Mouse (Mus musculus): ENCODE measurements around the gene Cdr2l. TPM values are rescaled to one million over a fixed set of nuclear protein-coding genes. Genes with fewer than 3 reads are reported as not detected.

Cdr2l gene
- total RNA-seq, 1 experiment = 8.5 TPM

- TF ChIP-seq HCFC1 (IDR thresholded peaks at IDR 0.05; ENCODE audit: borderline replicate concordance, insufficient read depth, low read length) (no peak), ZC3H11A (IDR thresholded peaks at IDR 0.05; ENCODE audit: borderline replicate concordance, low read depth, low read length) (no peak), CHD2 (IDR thresholded peaks at IDR 0.05; ENCODE audit: low read depth, low read length) (no peak), MAFK (IDR thresholded peaks at IDR 0.05; ENCODE audit: insufficient read depth, low read depth, low read length) (no peak), ZNF384 (IDR thresholded peaks at IDR 0.05; ENCODE audit: low read depth, low read length) (no peak)
- Histone ChIP-seq H3K9me3 (ENCODE audit: control insufficient read depth, insufficient read depth, low read depth, low read length) (no peaks in the 10 kb centered on the region), H3K36me3 (ENCODE audit: control insufficient read depth, insufficient read depth, low read length, poor library complexity, severe bottlenecking) (no peaks in the 10 kb centered on the region), H3K4me1 (ENCODE audit: control insufficient read depth in 2 of 2, insufficient read depth in 2 of 2, low read length in 2 of 2, poor library complexity in 1 of 2) (peaks cover 0 to 16% of the 10 kb centered on the region in 2 experiments; a peak in 2 of 4 replicates), H3K27ac (ENCODE audit: insufficient read depth, low read depth, low read length, poor library complexity, severe bottlenecking) (no peak overlapping the region), H3K4me3 (ENCODE audit: insufficient read depth in 1 of 2, low read depth in 1 of 2, low read length in 2 of 2, poor library complexity in 1 of 2, severe bottlenecking in 1 of 2) (no peak overlapping the region), H3K9ac (ENCODE audit: insufficient read depth, low read depth, low read length, poor library complexity, severe bottlenecking) (no peak overlapping the region)
- in situ Hi-C loops (cut with MboI; ENCODE audit: low sequenced_read_pairs in 2 of 2, unreplicated experiment in 2 of 2) = no loop called here
- DNase-seq (ENCODE audit: low read depth, low spot score) = no peak
These were observed 36.2 kb upstream of the Cdr2l start for GRCm38 (mm10) chr11:115345515-115345914.

- in situ Hi-C loops (cut with MboI; ENCODE audit: low sequenced_read_pairs in 2 of 2, unreplicated experiment in 2 of 2) = no loop called here
- no peak overlapping the region for H3K27ac ChIP-seq (ENCODE audit: insufficient read depth, low read depth, low read length, poor library complexity, severe bottlenecking)
These were observed 33.0 kb upstream of the Cdr2l start for GRCm38 (mm10) chr11:115348681-115349248.

DNA sequence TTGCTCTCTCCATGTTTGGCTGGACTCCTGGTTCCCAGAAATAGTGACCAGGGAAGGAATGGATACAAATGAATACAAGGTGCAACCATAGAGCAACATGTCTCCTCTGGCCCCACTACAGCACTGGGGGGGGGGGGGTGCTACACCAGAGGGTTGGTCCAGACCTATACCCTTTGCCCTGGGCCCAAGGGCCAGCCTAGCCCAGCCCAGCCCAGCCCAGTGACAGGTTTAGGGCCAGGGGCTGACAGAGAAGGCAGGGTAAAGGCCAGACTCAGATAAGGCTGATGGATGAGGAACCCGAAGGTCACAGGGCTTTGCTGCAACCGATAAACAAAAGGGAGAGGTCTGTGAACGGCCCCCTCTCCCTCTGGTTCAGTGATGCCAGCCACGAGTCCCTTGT, 31.7 kb upstream of the Cdr2l start:
- H3K4me1 ChIP-seq (ENCODE audit: control insufficient read depth in 2 of 2, insufficient read depth in 2 of 2, low read length in 2 of 2, poor library complexity in 1 of 2) = peaks cover 0 to 13% of the 10 kb centered on the region in 2 experiments; a peak in 2 of 4 replicates
- TF ChIP-seq ZC3H11A (IDR thresholded peaks at IDR 0.05; ENCODE audit: borderline replicate concordance, low read depth, low read length) (no peak), CHD2 (IDR thresholded peaks at IDR 0.05; ENCODE audit: low read depth, low read length) (no peak), MAFK (IDR thresholded peaks at IDR 0.05; ENCODE audit: insufficient read depth, low read depth, low read length) (no peak), HCFC1 (IDR thresholded peaks at IDR 0.05; ENCODE audit: borderline replicate concordance, insufficient read depth, low read length) (no peak), ZNF384 (IDR thresholded peaks at IDR 0.05; ENCODE audit: low read depth, low read length) (no peak)
- no peak overlapping the region for H3K9ac ChIP-seq (ENCODE audit: insufficient read depth, low read depth, low read length, poor library complexity, severe bottlenecking)
- no peak overlapping the region for H3K27ac ChIP-seq (ENCODE audit: insufficient read depth, low read depth, low read length, poor library complexity, severe bottlenecking)
- H3K4me3 ChIP-seq (ENCODE audit: insufficient read depth in 1 of 2, low read depth in 1 of 2, low read length in 2 of 2, poor library complexity in 1 of 2, severe bottlenecking in 1 of 2) = no peak overlapping the region
- no peak for DNase-seq (ENCODE audit: low read depth, low spot score)
- H3K36me3 ChIP-seq (ENCODE audit: control insufficient read depth, insufficient read depth, low read length, poor library complexity, severe bottlenecking) = no peaks in the 10 kb centered on the region
- in situ Hi-C loops (cut with MboI; ENCODE audit: low sequenced_read_pairs in 2 of 2, unreplicated experiment in 2 of 2) = no loop called here
- H3K9me3 ChIP-seq (ENCODE audit: control insufficient read depth, insufficient read depth, low read depth, low read length) = no peaks in the 10 kb centered on the region

More at GRCm38 (mm10) chr11:115348681-115349248, 33.0 kb upstream of the Cdr2l start:
- Histone ChIP-seq H3K9me3 (ENCODE audit: control insufficient read depth, insufficient read depth, low read depth, low read length) (no peaks in the 10 kb centered on the region), H3K9ac (ENCODE audit: insufficient read depth, low read depth, low read length, poor library complexity, severe bottlenecking) (no peak overlapping the region), H3K36me3 (ENCODE audit: control insufficient read depth, insufficient read depth, low read length, poor library complexity, severe bottlenecking) (no peaks in the 10 kb centered on the region), H3K4me1 (ENCODE audit: control insufficient read depth in 2 of 2, insufficient read depth in 2 of 2, low read length in 2 of 2, poor library complexity in 1 of 2) (peaks cover 0 to 16% of the 10 kb centered on the region in 2 experiments; a peak in 2 of 4 replicates), H3K4me3 (ENCODE audit: insufficient read depth in 1 of 2, low read depth in 1 of 2, low read length in 2 of 2, poor library complexity in 1 of 2, severe bottlenecking in 1 of 2) (no peak overlapping the region)
- no peak for DNase-seq (ENCODE audit: low read depth, low spot score)
- no peak for TF ChIP-seq HCFC1 (IDR thresholded peaks at IDR 0.05; ENCODE audit: borderline replicate concordance, insufficient read depth, low read length)
- no peak for TF ChIP-seq ZC3H11A (IDR thresholded peaks at IDR 0.05; ENCODE audit: borderline replicate concordance, low read depth, low read length)
- no peak for TF ChIP-seq ZNF384 (IDR thresholded peaks at IDR 0.05; ENCODE audit: low read depth, low read length)
- no peak for TF ChIP-seq MAFK (IDR thresholded peaks at IDR 0.05; ENCODE audit: insufficient read depth, low read depth, low read length)
- TF ChIP-seq CHD2 (IDR thresholded peaks at IDR 0.05; ENCODE audit: low read depth, low read length) = no peak

GRCm38 (mm10) chr11:115353375-115353774, 28.3 kb upstream of the Cdr2l start:
- Histone ChIP-seq H3K27ac (ENCODE audit: insufficient read depth, low read depth, low read length, poor library complexity, severe bottlenecking) (no peak overlapping the region), H3K9me3 (ENCODE audit: control insufficient read depth, insufficient read depth, low read depth, low read length) (no peaks in the 10 kb centered on the region), H3K4me3 (ENCODE audit: insufficient read depth in 1 of 2, low read depth in 1 of 2, low read length in 2 of 2, poor library complexity in 1 of 2, severe bottlenecking in 1 of 2) (no peak overlapping the region), H3K9ac (ENCODE audit: insufficient read depth, low read depth, low read length, poor library complexity, severe bottlenecking) (no peak overlapping the region), H3K36me3 (ENCODE audit: control insufficient read depth, insufficient read depth, low read length, poor library complexity, severe bottlenecking) (no peaks in the 10 kb centered on the region), H3K4me1 (ENCODE audit: control insufficient read depth in 2 of 2, insufficient read depth in 2 of 2, low read length in 2 of 2, poor library complexity in 1 of 2) (peaks cover 0 to 10% of the 10 kb centered on the region in 2 experiments; a peak in 2 of 4 replicates)
- in situ Hi-C loops (cut with MboI; ENCODE audit: low sequenced_read_pairs in 2 of 2, unreplicated experiment in 2 of 2) = no loop called here
- TF ChIP-seq ZC3H11A (IDR thresholded peaks at IDR 0.05; ENCODE audit: borderline replicate concordance, low read depth, low read length) (no peak), CHD2 (IDR thresholded peaks at IDR 0.05; ENCODE audit: low read depth, low read length) (no peak), MAFK (IDR thresholded peaks at IDR 0.05; ENCODE audit: insufficient read depth, low read depth, low read length) (no peak), HCFC1 (IDR thresholded peaks at IDR 0.05; ENCODE audit: borderline replicate concordance, insufficient read depth, low read length) (no peak), ZNF384 (IDR thresholded peaks at IDR 0.05; ENCODE audit: low read depth, low read length) (no peak)
- DNase-seq (ENCODE audit: low read depth, low spot score) = no peak
